Mouse (Mus musculus) spleen, postnatal 4 days (tissue): Measurements from ENCODE around the gene Plxna4.

Experiments
- DNase-seq, 2 experiments: peaks; one replicate each; pipeline ENCODE4 v3.0.0; 2022; ENCODE audit warnings: low spot score in 2 of 2

The Plxna4 gene

DNA sequence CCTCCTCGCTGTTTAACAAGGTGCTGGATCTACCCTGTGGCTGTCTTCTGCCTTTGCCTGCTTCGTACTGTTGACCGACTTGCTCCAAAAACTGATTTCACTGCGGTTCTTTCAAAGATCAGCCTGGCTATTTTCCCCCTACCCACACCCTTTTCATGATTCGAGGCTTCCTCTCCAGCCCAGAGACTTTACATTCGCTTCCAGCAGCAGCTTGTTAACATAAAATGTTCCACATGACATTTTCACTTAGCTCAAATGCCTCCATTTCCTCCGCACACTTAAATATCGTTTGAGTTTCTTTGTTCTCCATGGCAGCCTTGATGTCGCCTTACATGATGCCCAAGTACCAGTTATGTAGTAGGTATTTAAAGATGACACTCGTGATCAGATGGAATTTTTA lies 336.3 kb downstream of the Plxna4 start:
- DNase-seq = no peak

DNA sequence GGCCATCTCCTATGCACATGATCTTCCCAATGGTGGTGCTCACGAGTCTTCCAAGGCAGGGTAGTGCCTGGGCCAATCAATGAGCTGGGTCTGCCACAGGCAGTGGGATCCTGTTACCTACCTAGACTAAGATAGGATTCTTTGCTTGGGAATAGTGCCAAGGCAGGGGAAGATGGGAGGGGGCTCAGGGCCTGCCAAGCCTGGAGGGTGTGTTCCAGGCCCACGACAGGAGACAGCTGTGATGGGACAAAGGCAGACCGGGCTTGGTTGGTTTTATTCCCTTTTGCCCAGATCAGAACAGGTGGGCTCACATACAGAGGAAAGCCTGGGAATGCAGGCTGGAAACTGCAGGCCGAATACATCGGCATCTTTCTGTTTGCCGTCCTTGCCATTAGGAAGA lies 342.0 kb downstream of the Plxna4 start:
- no peak for DNase-seq

DNA sequence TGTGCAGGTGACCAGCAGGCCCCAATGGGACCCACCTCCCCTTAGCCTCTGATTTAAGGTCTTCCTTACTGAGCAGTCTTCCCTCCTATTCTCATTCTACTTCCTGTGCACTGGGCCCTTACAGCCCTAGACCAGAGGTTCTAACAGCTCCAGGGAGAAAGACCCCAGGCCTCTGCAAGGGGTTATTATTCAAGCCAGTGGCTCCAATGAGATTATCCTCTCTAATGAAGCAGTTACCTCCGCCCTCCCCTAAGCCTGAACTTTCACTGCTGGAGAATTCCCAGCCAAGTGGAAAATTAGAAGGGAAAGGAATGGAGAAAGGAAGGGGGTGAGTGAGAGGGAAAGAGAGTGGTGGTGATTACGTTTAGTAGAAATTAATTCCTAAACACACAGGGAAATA lies 345.0 kb downstream of the Plxna4 start:
- no peak for DNase-seq

DNA sequence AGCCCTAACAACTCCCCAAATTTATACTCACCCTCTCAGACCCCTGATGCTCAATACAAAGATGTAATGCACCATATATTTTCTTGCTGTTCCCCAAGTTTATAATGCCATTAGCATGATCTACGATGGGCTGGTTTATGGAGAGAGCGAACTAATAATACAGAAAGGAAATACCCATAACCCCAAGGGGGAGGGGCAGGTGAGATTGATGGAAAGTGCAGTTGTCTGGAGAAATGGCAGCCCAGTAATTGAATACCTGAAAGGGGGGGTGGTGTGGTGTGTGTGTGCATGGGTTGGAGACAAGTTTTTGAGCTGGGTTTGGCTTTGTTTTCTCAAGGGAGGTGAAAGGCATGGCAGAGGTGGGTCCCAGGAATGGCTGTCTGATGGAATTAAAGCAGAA lies 356.6 kb downstream of the Plxna4 start:
- no peak for DNase-seq

DNA sequence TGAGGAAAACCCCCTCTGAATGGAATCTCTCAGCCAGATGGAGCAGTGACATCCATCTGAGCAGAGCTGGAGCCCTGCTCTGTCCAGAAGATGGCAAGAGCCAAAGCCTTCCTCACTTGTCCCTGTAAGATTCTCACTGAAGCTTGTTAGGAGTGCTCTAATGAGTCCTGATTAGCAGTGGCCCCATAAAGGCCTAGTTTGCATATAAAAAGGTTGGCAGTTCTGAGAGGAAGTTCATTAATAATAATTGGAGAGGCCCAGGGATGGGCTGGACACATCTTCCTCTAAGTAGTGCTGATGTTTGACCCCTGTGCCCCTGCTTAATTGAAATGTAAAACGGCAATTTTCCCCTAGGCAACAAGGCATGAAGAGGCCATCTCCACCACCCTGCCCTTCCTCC lies 361.4 kb downstream of the Plxna4 start:
- DNase-seq = no peak

DNA sequence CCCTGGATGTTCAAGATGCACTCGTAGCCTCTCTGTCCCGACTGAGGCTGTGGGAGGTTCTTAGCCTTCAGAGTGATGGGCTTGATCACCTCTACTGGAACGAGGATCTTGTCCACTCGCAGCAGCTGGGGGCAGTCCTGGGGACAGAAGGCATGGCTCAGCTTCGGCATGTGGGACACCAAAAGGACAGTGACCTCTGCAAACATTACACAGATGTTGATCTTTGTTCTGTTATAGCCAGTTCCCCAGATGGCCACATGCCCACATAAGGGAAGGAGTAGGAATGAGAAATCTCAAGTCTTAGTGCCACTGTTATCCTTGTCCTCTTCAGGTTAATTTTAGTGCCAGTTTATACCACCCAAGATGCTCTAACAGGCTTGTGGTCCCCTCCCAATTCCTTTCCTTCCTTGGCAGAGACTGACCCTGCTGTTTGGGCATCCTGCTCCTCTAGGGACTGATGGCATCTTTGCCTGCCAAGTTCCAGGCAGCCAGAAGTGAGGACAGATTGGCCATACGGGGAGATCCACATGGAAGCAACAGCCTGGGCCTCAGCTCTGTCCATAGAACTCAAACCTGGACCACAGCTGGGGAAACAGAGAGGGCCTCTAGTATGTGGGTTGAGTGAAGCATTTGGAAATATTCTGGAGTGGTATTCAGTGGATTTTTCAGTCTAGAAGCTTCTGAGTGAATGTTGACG lies 363.8 kb downstream of the Plxna4 start:
- no peak for DNase-seq

DNA sequence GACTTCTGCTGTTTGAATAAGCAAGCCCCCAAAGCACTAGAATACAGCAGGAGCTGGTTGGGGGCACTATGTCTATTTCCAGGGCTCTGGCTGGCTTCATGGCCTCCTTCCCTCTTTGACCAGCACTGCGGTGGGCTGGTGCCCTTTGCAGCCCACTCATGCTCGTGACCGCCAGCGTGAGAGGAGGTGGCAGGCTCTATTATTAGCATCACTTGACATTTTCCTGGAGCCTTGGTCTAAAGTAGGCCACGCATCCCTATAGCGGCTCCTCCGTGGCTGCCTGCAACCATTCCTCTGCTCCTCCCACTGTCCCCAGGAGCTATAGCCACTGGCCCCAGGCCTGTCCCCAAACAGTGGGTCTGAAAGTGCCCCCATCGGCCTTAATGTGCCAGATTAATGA lies 367.2 kb downstream of the Plxna4 start:
- DNase-seq = no peak

DNA sequence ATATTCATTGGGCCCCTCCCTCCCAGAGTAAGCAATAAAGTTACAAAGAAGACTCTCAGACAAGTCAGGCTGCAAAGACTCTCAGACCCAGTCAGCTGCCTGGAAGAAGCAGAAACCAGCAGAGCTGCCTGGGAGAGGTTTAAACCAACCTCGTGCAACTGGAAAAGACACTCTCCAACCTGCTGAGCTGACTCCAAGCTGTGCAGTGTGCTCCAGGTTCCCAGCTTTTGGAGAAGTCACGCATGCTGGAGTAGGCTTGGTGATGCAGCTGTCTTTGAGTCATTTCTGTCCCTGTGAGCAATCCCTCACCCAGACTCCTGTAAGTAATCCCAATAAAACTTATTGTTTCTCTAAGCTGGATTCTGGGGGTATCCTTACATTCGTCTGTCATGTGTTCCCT lies 369.4 kb downstream of the Plxna4 start:
- DNase-seq = no peak

DNA sequence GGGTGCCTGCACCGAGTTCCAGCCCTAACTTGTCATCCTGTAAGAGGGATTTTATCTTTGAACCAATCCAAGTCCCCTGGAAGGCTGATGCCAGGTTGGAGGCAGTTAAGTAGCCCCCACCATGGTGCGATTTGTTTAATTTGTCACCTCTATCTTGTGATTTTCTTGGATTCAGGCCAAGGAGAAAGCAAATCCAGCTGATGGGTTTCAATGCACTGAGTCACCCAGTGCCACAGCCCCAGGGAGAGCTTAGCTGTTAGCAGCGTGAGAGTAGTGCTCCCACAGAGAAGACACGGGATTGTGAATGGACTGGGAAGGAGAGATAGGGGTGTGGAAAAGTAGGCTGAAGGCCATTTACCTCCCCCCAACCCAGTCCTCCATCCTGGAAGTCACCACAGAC lies 375.6 kb downstream of the Plxna4 start:
- DNase-seq = no peak

DNA sequence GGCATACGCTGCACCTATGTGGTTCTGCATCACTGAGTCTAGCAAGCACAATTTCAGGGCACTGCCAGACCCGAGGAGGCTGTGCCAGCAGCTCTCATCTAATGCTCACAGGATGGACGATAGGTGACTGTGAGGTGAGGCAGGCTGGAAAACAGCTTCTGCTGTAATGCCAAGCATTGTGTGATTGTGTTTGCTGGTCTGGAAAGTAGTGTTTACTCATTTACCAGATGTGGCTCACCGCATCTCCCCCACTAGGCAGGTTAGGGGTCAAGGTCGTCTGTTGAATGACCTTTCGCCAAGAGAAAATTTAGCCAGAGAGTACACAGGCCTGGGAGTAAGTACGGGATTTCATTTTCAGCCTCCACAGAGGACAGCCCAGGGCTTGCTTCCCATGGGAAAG lies 377.9 kb downstream of the Plxna4 start:
- no peak for DNase-seq

DNA sequence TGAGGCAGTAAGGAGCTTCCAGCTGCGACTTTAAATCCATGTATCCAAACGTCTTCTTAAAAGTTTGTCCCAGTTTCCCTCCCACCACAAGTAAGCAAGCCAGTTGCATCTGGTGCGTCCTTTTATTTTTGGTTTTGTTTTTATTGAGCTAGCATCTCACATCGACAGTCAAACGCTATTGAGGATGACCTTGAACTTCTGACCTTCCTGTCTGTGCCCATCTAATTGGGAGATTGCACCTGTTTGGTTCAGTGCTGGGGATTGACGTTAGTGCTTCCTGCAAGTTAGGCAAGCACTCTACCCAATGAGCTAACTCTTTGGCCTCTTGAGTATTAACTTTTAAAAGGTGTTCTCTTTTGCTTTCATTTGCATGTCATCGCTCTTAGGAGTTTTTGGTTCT lies 379.0 kb downstream of the Plxna4 start:
- no peak for DNase-seq

DNA sequence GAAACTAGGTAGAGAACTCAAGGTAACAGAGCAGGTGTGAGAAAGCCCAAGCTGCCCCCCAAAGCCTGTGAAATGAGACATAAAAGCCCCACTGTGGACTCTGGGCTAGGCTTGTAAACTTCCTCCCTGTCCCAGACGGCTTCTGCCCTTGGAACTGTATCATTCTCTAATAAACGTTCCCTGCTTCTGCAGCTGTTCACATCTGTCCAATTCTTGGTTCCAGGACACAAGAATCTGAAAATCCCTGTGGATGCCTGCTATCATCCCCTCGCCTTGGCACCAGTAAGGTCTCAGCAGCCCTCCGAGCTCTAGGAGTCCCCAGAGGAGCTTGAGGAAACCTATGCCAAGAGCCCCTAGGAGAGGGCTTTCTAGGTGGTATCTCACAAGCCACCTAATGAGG lies 383.7 kb downstream of the Plxna4 start:
- no peak for DNase-seq

DNA sequence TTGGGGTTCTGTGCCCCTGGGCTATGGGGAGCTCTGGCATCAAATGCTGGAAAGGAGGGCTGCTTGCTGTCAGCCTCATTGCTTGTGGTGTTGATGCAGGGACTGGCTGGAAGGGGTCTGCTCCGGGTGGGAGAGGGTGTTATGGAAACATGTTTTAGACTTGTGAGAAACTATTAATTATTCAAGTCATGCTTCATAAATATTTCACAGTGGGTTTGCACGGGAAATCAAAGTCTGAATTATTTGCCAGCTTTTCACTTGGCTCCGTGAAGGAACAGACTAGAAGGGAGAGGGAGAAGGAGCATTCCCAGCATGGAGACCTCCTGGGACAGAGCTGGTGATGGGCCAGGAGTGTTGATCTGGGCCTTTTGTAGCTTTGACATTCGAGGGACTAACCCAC lies 384.6 kb downstream of the Plxna4 start:
- DNase-seq = no peak

DNA sequence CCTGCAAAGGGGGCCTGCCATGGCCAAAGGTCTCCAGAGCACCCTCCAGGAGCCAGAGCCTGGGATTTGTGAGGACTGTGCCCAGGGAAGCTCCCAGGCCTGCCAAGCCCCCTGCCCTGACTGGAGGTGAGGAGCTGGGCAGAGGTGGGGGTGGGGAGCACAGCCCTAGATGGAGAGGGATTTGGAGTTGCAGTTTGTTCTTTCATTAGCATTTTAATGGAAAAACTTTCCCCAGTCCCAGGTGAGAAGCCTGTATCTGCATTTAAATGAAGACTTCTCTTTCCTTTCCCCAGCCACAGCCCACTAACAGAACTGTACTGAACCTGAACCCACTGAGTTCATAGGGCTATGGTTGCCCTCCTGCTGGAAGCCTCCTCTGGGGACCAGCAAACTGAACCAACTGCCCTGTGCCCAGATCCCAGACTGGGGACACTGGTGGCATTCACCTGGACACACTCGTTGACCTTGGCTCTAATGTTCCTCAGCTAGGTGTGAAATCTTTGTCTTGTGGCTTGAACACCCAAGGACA lies 385.3 kb downstream of the Plxna4 start:
- DNase-seq = no peak

DNA sequence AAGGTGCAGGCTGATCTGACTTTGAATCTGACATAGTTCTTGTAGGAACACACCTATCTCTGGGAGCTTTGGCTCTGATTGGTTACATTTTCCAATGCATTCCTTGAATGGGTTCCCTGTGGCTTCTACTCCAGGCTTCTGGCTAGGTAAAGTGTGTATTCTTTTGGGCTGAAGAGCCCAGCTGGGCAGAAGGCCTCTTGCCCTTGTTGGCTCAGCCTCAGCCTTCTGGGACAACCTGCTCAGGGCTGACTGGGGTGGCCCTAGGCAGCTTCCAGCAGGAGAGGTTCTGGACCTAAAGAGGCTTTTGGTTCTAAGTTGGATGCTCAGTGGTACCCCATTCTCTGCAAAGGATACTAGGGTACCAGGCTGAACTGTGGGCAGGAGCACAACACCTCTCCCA lies 386.5 kb downstream of the Plxna4 start:
- DNase-seq = no peak

DNA sequence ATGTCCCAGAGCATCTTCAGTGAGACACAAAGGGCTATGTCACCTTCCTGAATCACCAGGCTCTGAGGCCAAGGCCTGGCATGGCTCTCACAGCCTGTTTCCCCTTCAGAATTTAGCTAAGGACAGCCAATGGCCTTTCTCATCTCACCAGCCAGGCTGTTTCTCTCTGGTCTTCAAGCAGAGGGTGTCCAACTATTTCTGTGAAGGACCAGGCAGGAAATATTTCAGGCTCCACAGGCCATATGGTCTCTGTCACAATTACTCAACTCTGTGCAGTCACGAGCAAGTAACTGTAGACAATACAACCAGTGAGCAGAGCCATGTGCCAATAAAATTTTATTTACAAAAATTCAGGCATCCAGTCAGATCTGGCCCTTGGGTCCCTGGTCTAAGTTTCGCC lies 388.4 kb downstream of the Plxna4 start:
- no peak for DNase-seq

DNA sequence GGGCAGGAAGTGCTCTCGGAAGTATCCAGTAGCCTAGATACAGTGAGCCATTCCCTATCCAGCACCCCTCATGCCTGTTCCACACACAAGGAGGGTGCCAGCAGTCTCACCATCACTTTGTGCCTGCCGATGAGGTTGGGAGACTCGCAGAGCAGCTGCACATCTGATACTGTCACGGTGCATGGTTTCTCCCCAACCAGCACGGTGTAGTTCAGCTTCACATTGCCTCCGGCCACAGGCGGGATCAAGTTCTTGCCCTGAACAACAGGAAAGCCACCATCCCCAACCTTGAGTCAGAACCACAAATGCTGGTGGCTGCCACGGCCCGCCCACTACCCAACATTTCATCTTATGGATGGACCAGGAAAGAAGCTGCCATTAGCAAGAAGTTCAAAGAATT lies 391.1 kb downstream of the Plxna4 start:
- DNase-seq = no peak

DNA sequence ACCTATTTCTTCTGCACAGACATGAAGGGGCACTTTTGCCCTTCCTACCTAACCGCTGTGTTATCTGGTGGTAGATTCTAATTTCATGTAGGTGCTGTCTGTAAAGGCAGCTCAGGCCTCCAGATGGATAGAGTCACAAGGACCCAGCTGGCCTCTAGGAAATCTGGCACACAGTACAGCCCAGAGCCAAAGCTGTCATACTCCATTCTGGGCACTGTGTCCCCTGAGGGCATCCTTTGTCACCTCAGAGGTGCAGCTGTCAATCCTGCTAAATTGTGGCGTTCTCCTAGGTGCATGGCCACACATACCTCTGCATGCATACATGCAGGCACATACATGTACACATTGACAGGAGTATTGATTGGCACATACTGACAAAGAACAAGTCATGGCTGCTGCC lies 394.9 kb downstream of the Plxna4 start:
- DNase-seq = no peak

DNA sequence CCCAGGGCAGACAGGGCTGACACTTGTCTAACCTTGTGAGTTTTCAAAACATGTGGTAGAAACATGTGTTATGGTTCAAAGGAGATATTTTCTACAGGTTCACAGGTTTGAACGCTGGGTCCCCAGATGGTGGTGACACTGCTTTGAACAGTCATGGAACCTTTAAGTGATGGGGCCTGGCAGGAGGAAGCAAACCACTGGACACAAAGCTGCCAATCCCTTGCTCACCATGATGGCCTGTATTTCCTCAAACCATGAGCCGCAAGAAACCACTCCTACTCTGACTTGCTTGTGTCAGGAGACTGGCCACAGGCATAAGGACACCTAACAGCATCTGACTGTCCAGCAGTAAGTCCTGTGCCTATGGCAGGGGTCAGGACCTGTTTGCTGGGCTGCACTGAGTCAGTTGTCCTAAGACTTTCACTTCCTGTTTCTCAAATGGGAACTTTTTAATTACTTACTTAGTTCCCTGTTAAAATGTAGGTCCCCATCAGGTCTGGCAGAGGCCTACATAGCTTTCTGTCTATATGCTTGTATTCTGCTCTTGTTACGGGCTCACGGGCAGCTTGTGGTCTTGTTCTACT lies 403.5 kb downstream of the Plxna4 start:
- no peak for DNase-seq

DNA sequence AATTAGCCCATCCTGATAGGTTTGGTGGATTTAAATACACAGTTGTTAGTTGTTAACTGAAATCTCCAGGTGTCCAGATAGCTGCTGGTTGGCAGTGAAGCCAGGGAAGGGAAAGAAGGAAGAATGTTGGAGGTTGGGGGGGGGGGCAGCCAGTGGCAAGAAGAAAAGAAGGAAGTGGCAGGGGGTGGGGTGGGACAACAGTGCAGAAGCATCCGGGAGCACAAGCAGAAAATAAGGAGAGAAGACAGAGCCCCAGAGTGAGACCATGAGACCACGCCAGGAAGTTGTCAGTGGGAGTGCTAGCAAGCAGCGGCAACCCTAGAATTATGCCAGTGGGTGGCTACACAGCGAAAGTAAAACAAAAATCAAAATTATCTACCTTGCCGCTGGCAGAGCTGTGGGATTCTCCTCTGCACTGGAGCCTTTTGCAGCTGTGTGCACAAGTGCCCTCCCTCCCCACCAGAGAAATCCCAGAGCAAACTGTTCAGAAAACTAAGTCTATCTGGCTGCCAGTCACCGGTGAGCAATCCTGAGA lies 404.3 kb downstream of the Plxna4 start:
- no peak for DNase-seq

DNA sequence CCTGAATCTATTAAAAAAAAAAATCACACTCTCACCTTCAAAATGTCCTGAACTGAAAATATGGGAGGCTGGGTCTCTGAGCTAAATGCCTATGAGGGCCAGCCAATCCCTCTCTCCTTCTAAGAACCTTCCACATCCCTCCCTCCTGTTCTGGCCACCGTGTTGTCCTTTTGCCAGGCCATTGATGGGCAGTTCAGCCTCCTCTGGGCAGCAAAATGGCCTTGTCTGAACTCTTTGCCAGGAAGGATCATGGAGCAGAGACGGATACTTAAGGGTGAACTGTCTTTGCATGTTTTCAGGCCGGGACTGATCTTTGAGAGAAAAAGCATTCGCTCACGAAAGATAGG lies 408.0 kb downstream of the Plxna4 start:
- DNase-seq = no peak

DNA sequence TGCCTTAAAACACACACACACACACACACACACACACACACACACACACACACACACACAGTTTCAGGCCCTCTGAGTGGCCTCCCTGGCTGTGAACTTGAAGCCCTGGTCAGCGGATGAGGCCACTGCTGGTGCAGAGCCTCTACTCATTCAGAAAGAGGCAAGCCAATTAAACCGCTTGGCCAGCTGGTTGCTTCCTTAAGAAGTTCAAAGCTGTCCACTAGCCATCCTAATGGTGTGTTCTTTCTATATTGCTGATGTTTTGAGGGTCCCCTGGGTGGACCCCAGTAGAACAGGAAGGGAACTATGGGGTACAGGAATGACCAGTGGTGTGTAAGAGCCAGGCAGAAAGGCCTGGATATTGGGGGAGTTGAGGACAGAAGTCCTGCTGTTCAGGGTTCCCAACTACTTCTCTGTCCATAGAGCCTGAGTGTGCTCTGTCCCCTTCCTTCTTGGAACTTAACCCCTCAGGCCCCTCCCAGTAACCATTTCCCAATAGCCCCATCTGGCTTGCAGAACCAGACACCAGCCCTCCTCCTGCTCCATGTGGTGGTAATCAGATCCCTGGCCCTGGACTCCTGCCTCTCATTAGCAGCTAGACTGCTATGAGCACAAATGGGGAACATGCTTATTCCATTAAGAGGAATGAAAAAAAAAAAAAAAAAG lies 408.5 kb downstream of the Plxna4 start:
- DNase-seq = no peak

DNA sequence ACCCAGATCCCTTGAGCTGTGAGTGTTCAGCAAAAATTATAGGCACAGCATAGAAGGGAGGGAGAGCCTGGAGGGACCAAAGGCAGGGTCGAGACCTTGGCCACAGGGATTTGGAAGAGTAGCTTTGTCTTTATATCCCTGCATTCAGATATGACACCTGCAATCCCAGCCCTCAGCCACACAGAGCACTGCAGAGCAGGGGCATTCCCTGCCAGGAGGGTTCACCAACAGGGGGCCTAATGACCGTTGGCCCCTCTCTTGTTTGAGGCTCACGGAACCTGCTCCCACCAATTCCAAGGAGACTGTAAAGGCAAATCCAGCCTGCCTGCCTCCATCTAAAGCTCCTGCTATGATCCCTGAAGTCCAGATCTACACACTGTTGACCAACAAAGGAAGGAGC lies 410.1 kb downstream of the Plxna4 start:
- DNase-seq = no peak
